8 mouse cellular contexts compared by ENCODE assay signal in the genomic region with DNA sequence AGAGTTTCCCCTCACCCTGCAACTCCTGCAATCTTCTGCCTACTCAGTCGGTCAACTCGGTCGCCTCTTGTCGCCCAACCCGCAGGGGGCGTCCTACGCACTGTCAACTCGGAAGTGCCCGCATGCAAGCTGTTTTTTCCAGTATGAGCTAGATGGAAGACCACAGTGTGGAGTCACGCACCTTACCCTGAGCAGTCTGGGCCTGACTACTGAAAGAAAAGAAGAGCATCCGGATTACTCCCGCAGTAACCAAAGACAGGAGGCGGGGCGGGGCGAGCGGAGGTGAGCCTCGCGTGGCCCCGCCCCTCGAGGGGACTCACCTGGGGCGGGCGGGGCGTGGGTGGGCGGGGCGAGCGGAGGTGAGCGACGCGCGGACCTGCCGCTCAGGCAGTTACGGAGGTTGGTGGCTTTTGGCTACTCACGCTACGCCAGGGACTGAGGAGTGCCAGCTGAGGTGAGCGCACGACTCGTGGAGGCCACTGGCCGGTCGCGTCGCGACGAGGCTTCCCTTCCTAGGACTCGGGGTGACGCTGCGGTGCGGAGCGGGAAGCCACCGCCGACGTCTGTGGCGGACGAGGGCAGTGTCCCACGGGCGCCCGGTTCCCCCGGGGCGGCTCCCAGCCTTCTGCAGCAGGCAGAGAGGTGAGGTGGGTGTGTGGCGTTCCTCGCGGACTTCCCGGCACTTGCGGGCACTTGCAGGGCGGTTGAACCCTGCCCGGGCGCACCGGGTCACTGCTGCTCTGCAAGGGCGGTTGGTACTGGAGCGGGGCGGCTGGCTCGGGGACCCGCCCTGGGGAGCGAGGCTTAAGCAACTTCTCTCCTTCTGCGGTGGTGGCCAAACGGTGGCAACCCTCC. TPM values are rescaled to one million over a fixed set of nuclear protein-coding genes. Genes with fewer than 3 reads are reported as not detected.
DNase-seq lines count a peak whose midpoint lies in the region; ATAC-seq and TF ChIP-seq lines count a peak whose summit lies in the region.

TSS of gene Gpr160 (plus strand) at position 347 of the 855 bp plus-strand sequence.

- peak within 1 kb of the TSS; percentile 75 for H3K27ac ChIP-seq in embryonic facial prominence, embryonic 10.5 days (replicated peaks)
- peak within 1 kb of the TSS; percentile 93 for H3K27ac ChIP-seq in intestine, postnatal 0 days (ENCODE audit: low read depth, low read length)
- H3K27ac ChIP-seq in midbrain, embryonic 11.5 days (ENCODE audit: low read depth, low read length): no peak within 1 kb of the TSS

- intact Hi-C loops in left cerebral cortex, postnatal 4 days (cut with DNase I): no loop called here

- no peaks in the 10 kb centered on the region for H3K36me3 ChIP-seq in embryonic facial prominence, embryonic 10.5 days (replicated peaks)
- H3K36me3 ChIP-seq in intestine, postnatal 0 days (ENCODE audit: control insufficient read depth, insufficient read depth): no peaks in the 10 kb centered on the region
- no peaks in the 10 kb centered on the region for H3K36me3 ChIP-seq in midbrain, embryonic 11.5 days (ENCODE audit: control insufficient read depth, insufficient read depth, low read length)

- 1% methylated on average over 75 of the region's 75 CpGs for WGBS in embryonic facial prominence, embryonic 10.5 days
- under 1% methylated on average over 73 of the region's 75 CpGs for WGBS in intestine, postnatal 0 days
- WGBS in midbrain, embryonic 11.5 days: under 1% methylated on average over 74 of the region's 75 CpGs

- peak within 1 kb of the TSS; percentile 73 for H3K4me3 ChIP-seq in embryonic facial prominence, embryonic 10.5 days
- H3K4me3 ChIP-seq in intestine, postnatal 0 days (ENCODE audit: low read depth, low read length): peak within 1 kb of the TSS; percentile 65
- peak within 1 kb of the TSS; percentile 38 for H3K4me3 ChIP-seq in midbrain, embryonic 11.5 days (ENCODE audit: low read depth, low read length)

- peak; percentile 71 for ATAC-seq in granulocyte monocyte progenitor cell, adult 5-6 weeks (replicated peaks; ENCODE audit: poor library complexity, severe bottlenecking)
- ATAC-seq in intestine, postnatal 0 days: peak; percentile 95
- peak; percentile 70; the same call in 1 of the 2 replicates for ATAC-seq in midbrain, embryonic 11.5 days (ENCODE audit: low FRiP score)

- H3K27me3 ChIP-seq in embryonic facial prominence, embryonic 10.5 days (replicated peaks; ENCODE audit: low read depth, poor library complexity, severe bottlenecking): peaks cover 55% of the 10 kb centered on the region
- H3K27me3 ChIP-seq in intestine, postnatal 0 days (replicated peaks; ENCODE audit: control insufficient read depth, insufficient read depth, low read length): no peaks in the 10 kb centered on the region
- peaks cover 16% of the 10 kb centered on the region for H3K27me3 ChIP-seq in midbrain, embryonic 11.5 days (ENCODE audit: control insufficient read depth, insufficient read depth, low read length)

- DNase-seq in adrenal gland, adult 8-10 months: peak; percentile 58
- DNase-seq in embryonic facial prominence, embryonic 10.5 days (ENCODE audit: low spot score): peak; percentile 71
- peak; percentile 54 for DNase-seq in left cerebral cortex, postnatal 4 days
- peak; percentile 88 for DNase-seq in midbrain, embryonic 11.5 days (ENCODE audit: low spot score, missing footprints)
- peak; percentile 43 for DNase-seq in right cerebral cortex, postnatal 4 days
- DNase-seq in yolk sac, embryonic 10.5 days (ENCODE audit: low spot score): peak; percentile 76

- H3K4me1 ChIP-seq in embryonic facial prominence, embryonic 10.5 days: peaks cover 11% of the 10 kb centered on the region
- no peaks in the 10 kb centered on the region; the same call in 1 of the 2 replicates for H3K4me1 ChIP-seq in intestine, postnatal 0 days (replicated peaks; ENCODE audit: control insufficient read depth, insufficient read depth, low read length)
- no peaks in the 10 kb centered on the region for H3K4me1 ChIP-seq in midbrain, embryonic 11.5 days (ENCODE audit: control insufficient read depth, insufficient read depth, low read length)

- peak within 1 kb of the TSS; percentile 93 for H3K4me2 ChIP-seq in intestine, postnatal 0 days (replicated peaks; ENCODE audit: low read depth)
- H3K4me2 ChIP-seq in midbrain, embryonic 11.5 days: peak within 1 kb of the TSS; percentile 73

- peak within 1 kb of the TSS; percentile 78 for H3K9ac ChIP-seq in intestine, postnatal 0 days (ENCODE audit: low read depth, low read length)
- H3K9ac ChIP-seq in midbrain, embryonic 11.5 days (ENCODE audit: low read length): peak within 1 kb of the TSS; percentile 49

- H3K9me3 ChIP-seq in embryonic facial prominence, embryonic 10.5 days: no peaks in the 10 kb centered on the region
- H3K9me3 ChIP-seq in intestine, postnatal 0 days (ENCODE audit: control insufficient read depth): no peaks in the 10 kb centered on the region
- H3K9me3 ChIP-seq in midbrain, embryonic 11.5 days (ENCODE audit: control insufficient read depth, low read length): no peaks in the 10 kb centered on the region

- TF ChIP-seq CTCF in intestine, postnatal 0 days (IDR thresholded peaks at IDR 0.05; ENCODE audit: low read depth): peak; percentile 78

RNA-seq across cellular contexts. Expression of gene Gpr160, which starts in this region (rescaled TPM):
- total RNA-seq in adrenal gland, adult 8-10 months (2022): 1 to 10 TPM in 2 of 4 experiments, under 1 TPM in 2; 0.83 to 2.4 (median 0.97) TPM
- 1.2 and 1.6 TPM in 2 replicates for polyA plus RNA-seq in embryonic facial prominence, embryonic 10.5 days (2016; fragmentation: Nextera tagmentation; extraction: Ambion mirVana)
- 62.9 and 64.4 TPM in 2 replicates for total RNA-seq in granulocyte monocyte progenitor cell, adult 5-6 weeks (2014; fragmentation: Nextera tagmentation)
- 50.5 and 70.7 TPM in 2 replicates for total RNA-seq in granulocyte monocyte progenitor cell, adult 5-6 weeks (2017)
- polyA plus RNA-seq in intestine, postnatal 0 days (2015; fragmentation: Nextera tagmentation; extraction: Ambion mirVana): 12.8 and 14.4 TPM in 2 replicates
- 1 to 10 TPM in 1 of 2 experiments, under 1 TPM in 1; 0.90 to 1.8 TPM for total RNA-seq in left cerebral cortex, postnatal 4 days (2021)
- 1.1 TPM in 2 replicates for polyA plus RNA-seq in midbrain, embryonic 11.5 days (2014; fragmentation: Nextera tagmentation; extraction: Ambion mirVana)

Comparison
In these comparisons a context has a peak if more than half of its experiments do, and no peak if none do; other contexts are left out.
1. RNA of gene Gpr160 (total RNA-seq): 50.5 to 70.7 TPM in granulocyte monocyte progenitor cell, adult 5-6 weeks; 0.90 to 1.8 TPM in left cerebral cortex, postnatal 4 days and 0.83 to 2.4 TPM in adrenal gland, adult 8-10 months; every median in the first group is over 10 times any median in the second.
2. Peak in every context shown above with its lines, with median percentiles within 50 percentile points of each other: DNase-seq, H3K4me3 ChIP-seq and ATAC-seq.